Mouse (Mus musculus) cerebellum, postnatal 25 days (tissue): ENCODE results near the gene Vstm5.

Experiments
- DNase-seq, 2 experiments: peaks; one replicate each; pipeline ENCODE4 v3.0.0; 2021; ENCODE audit warnings: mixed read lengths in 2 of 2

Gene Vstm5

DNA sequence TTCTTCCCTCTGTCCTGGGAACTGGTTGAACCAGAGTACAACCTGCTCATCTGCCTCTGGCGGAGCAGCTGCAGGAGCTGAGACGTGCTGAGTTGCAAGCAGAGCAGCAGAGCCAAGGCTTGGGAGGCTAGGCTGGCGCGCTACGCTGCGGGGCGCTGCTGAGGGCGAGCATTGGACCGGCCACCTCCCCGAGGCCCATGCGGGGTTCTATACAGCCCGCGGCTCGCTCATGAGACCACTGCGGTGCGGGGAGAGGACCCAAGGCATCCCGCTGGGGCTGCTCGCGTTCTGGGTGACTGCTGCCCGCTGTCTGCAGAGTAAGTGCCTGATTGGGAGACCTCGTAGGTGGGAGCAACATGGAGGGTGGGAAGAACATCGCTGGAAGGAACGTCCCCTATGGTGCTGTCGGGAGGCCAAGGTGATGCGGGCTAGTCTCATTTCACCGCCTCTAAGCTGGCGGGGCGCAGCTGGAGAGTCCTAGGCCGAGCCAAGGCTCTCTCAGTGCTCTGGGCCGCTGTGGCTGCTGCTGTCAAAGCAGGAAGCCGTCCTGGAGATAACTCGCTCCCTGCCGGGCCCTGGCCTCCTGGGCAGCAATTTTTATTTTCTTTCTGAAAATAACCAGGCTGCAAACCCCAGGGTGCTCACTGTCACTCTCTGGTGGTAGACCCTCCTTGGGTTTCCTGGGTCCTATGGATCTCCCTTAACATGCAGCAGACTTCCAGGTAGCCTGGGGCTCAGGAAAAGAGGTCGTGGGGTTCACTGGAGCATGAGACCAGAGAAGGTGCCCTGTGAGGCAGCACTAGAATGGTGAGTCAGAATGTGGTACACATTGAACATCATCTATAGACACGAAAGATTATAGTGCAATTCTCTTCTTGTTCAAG, at the start of gene Vstm5:
Vstm5 (plus strand) TSS at position 4 of the 884 bp plus-strand sequence.
- peak; percentile 12 to 30 for DNase-seq

GRCm38 (mm10) chr9:15194806-15195205, 44.0 kb upstream of the Vstm5 start:
- peak; percentile 13 to 47 for DNase-seq

GRCm38 (mm10) chr9:15206631-15207030, 32.2 kb upstream of the Vstm5 start:
- no peak for DNase-seq

DNA sequence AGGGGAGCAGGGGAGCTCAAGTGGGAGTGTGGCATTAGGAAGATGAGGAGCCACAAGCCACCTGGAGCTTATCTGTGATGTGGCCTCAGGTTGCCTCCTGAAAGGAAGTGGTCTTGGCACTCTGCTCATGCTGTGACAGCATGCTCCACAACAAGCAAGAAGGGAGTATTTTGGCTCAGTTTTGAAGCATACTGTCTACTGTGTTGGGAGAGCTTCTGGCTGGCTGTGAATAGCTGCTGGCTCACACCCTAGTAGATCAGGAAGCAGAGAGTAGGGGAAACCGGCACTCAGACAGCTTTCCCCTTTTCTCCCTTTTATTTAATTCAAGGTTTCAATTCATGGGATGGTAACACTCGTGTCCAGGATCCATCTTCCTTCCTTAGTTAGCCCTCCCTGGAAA, 29.5 kb upstream of the Vstm5 start:
- peak; percentile 9 to 11 for DNase-seq

GRCm38 (mm10) chr9:15211876-15212275, 27.0 kb upstream of the Vstm5 start:
- peak in 1 of 2 experiments; percentile 42 for DNase-seq

DNA sequence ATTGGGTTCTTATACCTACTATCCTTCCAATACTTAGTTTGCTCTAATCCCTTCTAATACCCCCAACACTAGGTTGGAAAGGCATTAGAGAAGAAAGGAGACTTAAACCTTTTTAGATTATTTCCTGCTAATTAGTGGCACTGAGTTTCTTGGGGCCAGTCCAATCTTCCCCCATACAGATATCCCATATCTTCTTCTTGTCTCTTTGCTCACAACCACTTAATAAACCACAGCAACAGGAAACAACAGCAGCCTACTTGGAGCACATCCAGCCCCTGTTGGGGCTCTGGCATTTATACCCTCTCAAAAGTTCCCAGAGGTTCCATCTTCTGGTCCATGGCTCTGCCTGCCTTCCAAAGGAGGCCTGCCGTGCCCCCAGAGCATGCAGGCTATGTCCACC, 25.1 kb upstream of the Vstm5 start:
- no peak for DNase-seq

DNA sequence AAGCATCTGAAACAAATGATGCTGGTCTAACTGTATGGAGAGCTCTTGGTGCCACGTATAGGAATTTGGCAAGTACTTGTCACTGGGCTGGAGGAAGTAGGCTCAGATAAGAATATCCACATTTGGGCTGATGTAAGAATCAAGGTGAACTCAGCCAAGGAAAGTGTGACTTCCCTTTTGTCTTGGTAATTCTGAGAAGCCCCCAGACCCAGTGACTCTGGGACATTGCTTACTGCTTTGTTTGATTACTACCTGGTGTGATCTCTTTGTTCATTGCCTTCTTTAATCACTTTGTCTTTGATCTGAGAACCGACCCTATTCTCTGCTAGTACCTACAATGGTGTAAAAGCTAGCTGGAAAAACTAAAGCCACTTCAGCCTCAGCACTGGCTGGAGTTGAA, 13.9 kb upstream of the Vstm5 start:
- DNase-seq: no peak

DNA sequence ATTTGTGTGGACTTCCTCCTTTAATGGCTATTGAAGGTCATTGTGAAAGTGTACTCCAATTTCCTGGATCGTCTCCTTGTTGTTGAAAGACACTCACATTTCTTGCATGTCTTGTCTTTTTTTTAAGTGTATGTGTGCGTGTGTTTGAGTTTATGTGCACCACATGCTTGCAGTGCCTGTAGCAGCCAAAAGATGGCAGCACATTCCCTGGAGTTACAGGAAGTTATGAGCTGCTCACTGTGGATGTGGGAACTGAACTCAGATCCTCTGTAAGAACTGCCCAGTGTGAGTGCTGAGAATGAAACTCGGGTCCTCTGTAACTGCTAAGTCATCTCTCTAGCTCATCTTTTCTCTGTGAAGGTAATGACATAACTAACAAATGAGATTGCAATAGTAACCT, 6.4 kb upstream of the Vstm5 start:
- no peak for DNase-seq

- no peak for DNase-seq
Observed at GRCm38 (mm10) chr9:15233604-15234003, 5.2 kb upstream of the Vstm5 start.

DNA sequence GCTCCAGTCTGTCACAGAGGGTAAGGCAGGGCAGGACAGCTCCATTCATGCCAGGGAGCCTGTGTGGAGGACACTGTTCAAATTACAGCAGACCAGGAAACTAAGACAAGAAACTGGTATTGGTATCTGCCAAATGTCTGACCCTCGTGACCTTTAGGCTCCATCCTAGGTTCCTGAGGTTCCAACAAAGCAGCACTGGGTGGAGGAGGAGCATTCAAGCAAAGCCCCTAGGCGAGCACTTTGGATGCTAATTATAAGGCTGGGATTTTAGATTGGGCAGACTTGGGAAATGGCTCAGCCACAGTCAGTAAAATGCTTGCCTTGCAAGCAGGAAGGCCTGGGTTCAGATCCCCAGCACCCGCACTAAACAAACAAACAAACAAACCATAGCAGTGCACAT, 2.9 kb upstream of the Vstm5 start:
- DNase-seq: no peak

DNA sequence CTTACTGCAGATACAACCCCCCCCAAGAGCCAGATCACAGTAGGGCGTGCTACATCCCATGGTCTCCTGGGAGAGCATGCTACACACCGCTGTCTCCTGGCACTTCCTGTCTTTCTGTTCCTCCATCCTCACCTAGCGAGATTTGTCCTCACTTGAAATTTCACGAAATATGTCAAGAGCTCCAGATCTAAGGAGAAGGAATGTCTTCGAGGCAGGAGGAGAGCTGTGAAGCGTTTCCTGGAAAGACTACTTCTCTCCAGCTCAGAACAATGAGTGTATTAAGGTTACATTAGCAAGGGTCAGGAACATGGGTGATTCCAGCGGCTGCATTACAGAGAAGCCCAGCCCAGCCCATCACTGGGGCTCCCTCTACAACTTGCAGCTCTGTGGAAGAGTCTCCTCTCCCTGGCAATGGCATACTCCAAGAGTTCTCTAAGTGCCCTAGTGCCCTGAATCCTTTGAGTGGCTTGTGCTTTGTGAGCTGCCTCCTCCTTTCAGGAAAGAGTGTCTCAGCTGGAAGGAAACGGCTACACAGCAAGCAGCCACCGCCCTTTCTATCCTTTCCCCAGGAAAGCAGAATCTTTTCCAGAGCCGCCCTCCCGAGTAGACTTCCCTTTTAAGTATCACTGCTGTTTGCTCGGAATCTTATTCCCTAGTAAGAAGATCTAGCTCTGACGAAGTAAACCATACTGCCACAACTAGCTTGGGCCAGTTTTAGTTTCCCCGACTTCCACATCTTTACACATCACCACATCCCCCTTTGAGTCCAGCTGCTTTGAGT, 1.1 kb upstream of the Vstm5 start:
- no peak for DNase-seq

GRCm38 (mm10) chr9:15238297-15238990, 401 bp upstream of the Vstm5 start:
- no peak for DNase-seq

- no peak for DNase-seq
Observed at GRCm38 (mm10) chr9:15240006-15240405, 1.2 kb downstream of the Vstm5 start.

DNA sequence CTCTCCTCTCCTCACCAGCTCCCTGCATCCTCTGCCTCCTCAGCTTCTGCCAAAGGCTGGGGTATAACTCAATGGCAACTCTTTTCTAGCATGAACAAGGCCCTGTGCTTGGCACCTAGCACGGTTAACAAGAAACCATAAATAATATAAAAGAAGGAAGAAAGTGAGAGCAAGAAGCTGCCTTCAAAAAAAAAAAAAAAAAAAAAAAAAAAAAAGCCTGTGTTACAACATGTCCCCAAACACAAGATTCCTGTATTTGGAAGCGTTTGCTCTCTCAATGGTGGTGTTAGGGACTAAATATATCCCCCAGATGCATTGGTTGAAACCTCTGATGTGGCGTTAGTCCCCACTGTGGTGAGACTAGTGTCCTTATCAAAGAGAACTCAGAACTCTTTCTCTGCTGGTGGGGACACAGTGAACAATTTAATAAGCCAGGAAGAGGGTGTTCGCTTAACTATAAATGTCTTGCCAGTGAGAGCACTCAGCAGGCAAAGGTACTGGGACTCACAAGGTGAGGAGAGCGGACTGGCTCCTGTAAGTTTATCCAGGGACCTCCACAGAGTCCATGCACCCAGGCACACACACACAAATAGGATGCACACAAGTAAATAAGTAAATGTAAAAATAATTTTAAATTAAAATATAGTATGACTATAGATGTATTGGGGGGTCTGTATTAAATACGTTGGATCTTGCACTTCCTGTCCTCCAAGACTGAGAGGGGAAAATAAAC, 2.2 kb downstream of the Vstm5 start:
- DNase-seq: no peak

DNA sequence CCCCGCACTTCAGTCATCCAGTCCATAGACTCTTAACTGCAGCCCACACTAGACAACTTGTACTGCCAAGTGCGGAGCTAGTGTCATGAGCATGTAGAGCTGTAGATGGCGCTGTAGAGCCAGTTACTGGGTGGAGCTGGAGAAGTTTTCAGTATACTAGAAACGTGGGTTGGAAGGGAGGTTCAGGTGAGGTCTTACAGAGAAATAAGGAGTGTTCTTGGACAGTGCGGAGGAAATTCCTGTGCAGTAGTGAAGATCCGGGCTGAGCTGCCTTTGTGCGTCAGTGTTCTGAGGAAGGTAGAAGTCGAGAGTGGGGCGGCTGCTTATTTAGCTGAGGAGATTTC, 2.7 kb downstream of the Vstm5 start:
- peak; percentile 36 to 62 for DNase-seq

GRCm38 (mm10) chr9:15242130-15242529, 3.3 kb downstream of the Vstm5 start:
- no peak for DNase-seq

DNA sequence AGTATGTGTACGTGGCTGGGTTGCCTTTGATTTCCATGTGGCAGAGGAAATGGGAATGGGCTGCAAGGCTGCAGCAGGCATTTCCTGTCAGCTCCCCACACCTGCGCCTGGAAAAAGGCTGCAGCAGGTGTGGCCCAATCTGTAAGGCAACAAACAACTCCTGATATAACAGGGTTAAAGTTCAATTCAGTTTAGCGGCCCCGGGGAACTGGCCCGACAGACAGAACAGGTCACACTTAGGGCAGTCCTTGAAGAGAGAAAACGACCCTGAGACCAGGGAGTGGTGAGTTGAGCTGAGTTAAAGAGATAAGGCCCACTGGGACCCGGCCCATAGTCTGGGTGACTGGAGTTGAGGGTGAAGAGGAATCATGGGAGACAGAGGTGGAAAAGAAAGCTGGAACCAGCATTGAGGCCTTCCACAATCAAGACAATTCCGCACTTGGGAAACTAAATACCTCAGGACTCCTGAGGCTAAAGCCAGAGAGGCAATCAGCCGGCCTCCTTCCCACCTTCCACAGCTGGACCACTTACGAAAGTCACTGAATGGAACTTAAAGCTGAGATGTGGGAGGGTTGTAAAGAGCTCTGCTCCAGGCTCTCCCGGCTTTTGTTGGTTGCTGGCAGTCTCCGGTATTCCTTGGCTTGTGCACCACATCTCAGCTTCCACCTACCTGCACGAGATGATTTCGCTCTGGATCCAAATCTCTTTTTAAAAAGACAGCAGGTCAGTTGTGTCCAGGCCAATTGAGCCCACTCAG, 6.7 kb downstream of the Vstm5 start:
- DNase-seq: no peak

DNA sequence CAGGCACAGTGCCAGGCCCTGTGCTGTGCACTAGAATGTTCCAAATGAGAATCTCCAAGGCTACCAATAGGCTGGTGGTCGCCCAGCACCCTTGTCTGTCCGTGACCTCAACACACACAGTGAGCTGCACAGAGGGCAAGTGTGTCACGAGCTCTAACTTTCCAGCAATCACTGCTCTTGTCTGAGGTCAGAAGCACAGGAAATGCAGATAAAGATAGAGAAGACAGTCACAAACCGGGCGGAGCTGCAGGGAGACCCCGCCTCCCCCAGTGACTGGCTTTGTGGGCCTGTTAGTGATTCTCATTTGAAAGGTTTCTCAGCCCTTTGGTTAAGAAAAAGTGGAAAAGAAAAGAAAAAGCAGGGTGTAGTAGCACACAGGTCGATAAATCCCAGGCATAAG, 11.5 kb downstream of the Vstm5 start:
- no peak for DNase-seq

DNA sequence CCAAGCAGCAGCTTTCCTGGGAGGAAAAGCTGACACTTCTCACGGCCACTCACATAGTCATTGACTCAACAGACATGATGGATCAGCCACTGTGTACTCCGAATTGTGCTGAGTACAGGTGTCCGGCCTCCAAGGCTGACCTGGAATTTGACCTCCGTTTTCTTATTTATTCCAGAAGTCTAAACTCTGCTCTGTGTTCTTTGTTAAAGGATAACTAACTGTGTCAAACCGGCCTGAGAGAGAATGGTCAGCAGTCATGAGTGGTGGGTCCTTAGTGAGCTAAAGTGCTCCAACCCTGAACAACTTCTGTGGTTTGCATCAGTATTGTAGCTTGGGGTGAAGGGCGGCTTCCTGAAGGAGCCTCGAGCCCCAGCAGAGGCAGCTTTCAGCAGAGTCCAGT, 13.4 kb downstream of the Vstm5 start:
- no peak for DNase-seq

GRCm38 (mm10) chr9:15254501-15254900, 15.7 kb downstream of the Vstm5 start:
- DNase-seq: no peak

DNA sequence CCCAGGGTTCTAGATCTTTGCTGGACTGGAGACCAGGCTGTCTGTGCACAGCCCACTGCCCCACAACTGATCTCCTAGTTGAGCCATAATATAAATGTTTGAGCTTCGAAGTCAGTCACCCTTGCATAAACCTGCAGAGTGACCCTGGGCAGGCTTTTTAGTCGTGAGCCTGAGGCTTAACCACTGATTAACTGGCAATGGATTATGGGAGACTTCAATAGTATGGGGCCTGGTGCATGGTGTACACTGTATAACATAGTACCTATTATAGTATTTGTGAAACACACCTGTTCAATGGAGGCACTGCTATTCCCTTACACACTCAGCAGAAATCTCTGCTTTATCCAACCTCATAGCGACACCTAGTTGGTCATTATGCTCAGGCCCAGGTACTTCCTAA, 17.4 kb downstream of the Vstm5 start:
- no peak for DNase-seq

- DNase-seq: no peak
Observed at GRCm38 (mm10) chr9:15261980-15262379, 23.1 kb downstream of the Vstm5 start.
